Mouse (Mus musculus): ENCODE data around the gene Trim40. TPM values are rescaled to one million over a fixed set of nuclear protein-coding genes. Genes with fewer than 3 reads are reported as not detected.

Trim40 gene
- polyA plus RNA-seq, 1 experiment from 2014 or later: not detected

DNA sequence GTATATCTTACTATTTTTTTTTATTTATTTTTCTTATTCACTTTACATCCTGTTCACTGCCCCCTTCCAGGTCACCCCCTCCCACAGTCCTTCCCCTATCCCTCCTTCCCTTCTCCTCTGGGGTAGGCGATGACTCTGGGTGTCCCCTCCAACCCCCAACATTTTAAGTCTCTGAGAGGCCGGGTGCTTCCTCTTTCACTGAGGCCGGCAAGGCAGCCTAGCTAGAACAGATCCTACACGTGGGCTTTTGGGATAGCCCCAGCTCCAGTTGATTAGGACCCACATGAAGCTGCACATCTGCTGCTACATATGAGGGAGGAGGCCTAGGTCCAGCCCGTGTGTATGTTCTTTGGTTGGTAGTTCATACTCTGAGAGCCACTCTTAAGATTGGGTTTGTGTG, 50.9 kb downstream of the Trim40 start:
- Histone ChIP-seq H3K4me1 (peaks cover 17% of the 10 kb centered on the region), H3K9ac (no peak overlapping the region), H3K27me3 (no peaks in the 10 kb centered on the region), H3K9me3 (replicated peaks) (no peaks in the 10 kb centered on the region), H3K4me3 (replicated peaks) (no peak overlapping the region), H3K36me3 (peaks cover 9% of the 10 kb centered on the region; the same call in 1 of the 2 replicates), H3K4me2 (replicated peaks) (no peak overlapping the region), H3K27ac (replicated peaks) (no peak overlapping the region)
- 85% methylated on average over 5 of the region's 5 CpGs for WGBS
- ATAC-seq (ENCODE audit: insufficient number of reproducible peaks, low FRiP score, low TSS enrichment, low read depth): no peak

DNA sequence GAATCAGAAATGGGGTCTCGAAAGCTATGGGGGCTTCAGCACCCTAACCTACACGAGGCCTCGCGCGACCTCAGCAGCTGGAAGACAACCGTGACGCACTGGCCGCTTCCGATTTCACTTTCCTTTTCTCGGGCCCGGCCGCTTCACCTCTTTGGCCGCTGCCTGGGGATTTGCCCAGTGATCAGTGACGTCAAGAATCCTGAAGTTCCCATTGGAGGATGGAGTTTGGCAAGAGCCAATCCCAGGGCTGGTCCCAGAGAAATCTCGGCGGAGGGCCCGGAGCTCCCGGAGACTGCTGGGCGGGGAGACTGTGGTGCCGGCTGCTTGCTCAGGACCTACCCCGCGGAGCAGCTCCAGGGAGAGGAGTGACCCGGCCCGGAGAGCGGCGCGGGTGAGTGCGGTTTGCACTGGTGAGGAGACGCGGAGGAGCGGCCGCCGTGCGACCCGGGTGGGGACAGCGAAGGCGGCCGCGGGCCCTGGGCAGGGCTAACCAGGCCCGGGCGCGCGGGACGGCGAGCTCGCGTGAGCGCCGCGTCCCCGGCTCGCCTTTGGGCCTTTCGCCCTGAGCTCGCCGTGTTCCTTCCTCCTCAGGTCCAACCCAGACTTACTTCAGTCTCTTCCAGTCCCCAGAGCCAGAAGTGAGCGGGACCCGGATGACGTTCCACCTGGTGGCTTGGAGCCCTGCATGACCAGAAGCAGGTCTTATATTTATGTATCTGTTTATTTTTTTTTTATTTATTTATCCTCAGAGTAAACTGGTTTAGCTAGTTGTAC, 52.9 kb downstream of the Trim40 start, which contains the start of gene Trim26:
Trim26 (plus strand) TSS at position 261 of the 774 bp plus-strand sequence.
- peak; percentile 98 for ATAC-seq (ENCODE audit: insufficient number of reproducible peaks, low FRiP score, low TSS enrichment, low read depth)
- Histone ChIP-seq H3K4me1 (peaks cover 17% of the 10 kb centered on the region), H3K9ac (peak within 1 kb of the TSS; percentile 72), H3K9me3 (replicated peaks) (no peaks in the 10 kb centered on the region), H3K4me2 (replicated peaks) (peak within 1 kb of the TSS; percentile 66), H3K27me3 (no peaks in the 10 kb centered on the region), H3K27ac (replicated peaks) (peak within 1 kb of the TSS; percentile 96), H3K36me3 (peaks cover 6% of the 10 kb centered on the region; the same call in 1 of the 2 replicates), H3K4me3 (replicated peaks) (peak within 1 kb of the TSS; percentile 71)
- WGBS: under 1% methylated on average over 52 of the region's 58 CpGs

DNA sequence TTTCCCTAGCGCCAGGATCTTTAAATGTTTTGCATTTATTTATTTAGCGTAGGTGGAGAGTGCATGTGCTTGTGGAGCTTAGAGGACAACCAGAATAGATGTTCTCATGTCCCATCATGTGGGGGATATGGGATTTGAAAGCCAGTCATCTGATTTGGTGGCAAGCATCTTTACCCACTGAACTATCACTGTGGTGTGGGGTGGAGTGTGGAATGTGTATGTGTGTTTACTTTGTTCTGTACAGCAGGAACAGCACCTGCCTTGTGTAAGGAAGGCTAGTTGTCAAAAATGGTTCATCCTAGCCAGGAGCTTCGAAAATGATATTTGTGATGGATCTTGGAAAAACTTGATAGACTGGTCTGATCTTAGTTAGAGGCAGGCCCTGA, 53.5 kb downstream of the Trim40 start:
- 14% methylated on average over 3 of the region's 3 CpGs for WGBS
- ATAC-seq (ENCODE audit: insufficient number of reproducible peaks, low FRiP score, low TSS enrichment, low read depth): 0 out of 2 replicates have a peak, but pooled peaks have one; percentile 11
- H3K4me2 ChIP-seq (replicated peaks): peak overlapping the region; percentile 66
- no peaks in the 10 kb centered on the region for H3K9me3 ChIP-seq (replicated peaks)
- H3K9ac ChIP-seq: peak overlapping the region; percentile 33; the same call in 1 of the 2 replicates
- H3K4me3 ChIP-seq (replicated peaks): peak overlapping the region; percentile 71
- H3K27me3 ChIP-seq: no peaks in the 10 kb centered on the region
- peaks cover 17% of the 10 kb centered on the region for H3K4me1 ChIP-seq
- peaks cover 6% of the 10 kb centered on the region; the same call in 1 of the 2 replicates for H3K36me3 ChIP-seq
- H3K27ac ChIP-seq (replicated peaks): peak overlapping the region; percentile 96

DNA sequence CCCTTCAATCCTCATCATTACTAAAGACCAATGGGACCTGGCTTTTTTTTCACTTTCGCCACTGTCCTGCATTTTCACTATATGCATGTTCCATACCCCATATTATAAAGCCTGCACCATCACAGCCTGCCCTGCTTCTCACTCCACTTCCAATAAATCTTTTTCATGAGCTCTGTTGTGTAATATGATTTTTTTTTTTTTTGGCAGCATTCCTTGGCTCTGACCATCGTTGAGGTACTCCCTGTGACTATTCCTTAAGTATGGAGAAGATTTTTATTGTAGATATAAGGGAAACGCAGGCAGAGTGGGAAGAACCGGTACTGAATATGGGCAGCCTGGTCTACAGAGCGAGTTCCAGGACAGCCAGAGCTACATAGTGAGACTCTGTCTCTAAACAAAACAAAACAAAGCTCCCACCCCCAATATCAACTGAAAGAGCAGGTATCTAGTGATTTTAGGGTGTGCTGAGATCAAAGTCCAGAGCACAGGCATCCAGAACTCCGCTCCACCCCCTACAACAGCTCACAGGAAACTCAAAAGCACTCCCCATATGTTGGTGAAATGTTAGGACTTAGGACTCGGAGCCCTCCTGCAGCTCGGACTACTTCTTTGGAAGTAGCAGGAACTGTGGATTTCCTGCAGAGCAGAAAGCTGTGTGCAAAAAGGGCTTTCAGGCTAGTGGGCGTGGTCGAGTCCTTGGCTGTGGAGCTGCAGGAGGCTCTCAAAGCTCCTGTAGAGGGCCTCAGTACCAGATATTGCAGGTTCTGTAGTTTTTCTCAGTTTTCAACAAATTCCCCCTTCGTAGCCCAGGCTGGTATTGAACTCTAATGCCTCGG, 54.1 kb downstream of the Trim40 start:
- Histone ChIP-seq H3K9ac (no peak overlapping the region), H3K4me2 (replicated peaks) (peak overlapping the region; percentile 66), H3K27me3 (no peaks in the 10 kb centered on the region), H3K9me3 (replicated peaks) (no peaks in the 10 kb centered on the region), H3K4me3 (replicated peaks) (peak overlapping the region; percentile 71), H3K27ac (replicated peaks) (peak overlapping the region; percentile 96), H3K36me3 (peaks cover 6% of the 10 kb centered on the region; the same call in 1 of the 2 replicates), H3K4me1 (peaks cover 17% of the 10 kb centered on the region)
- WGBS: 37% methylated on average over 12 of the region's 12 CpGs
- ATAC-seq (ENCODE audit: insufficient number of reproducible peaks, low FRiP score, low TSS enrichment, low read depth): no peak

DNA sequence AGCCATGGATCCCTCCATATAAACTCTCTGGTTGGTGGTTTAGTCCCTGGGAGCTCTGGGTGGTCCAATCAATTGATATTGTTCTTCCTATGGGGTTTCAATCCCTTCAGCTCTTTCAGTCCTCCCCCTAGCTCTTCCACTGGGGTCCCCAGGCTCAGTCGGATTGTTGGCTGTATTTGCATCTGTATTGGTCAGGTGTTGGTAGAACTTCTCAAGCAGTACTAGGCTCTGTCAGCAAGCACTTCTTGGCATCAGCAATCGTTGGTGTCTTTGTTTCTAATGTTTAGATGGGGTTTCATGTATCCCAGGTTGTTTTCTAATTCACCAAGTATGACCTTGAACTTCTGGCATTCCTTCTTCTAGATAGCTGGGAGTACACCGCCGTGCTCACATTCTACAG, 57.2 kb downstream of the Trim40 start:
- 56% methylated on average over 4 of the region's 4 CpGs for WGBS

More for the DNA sequence above, 57.2 kb downstream of the Trim40 start:
- Histone ChIP-seq H3K4me2 (replicated peaks) (no peak overlapping the region), H3K27ac (replicated peaks) (no peak overlapping the region), H3K9ac (no peak overlapping the region), H3K4me1 (peaks cover 8% of the 10 kb centered on the region), H3K27me3 (no peaks in the 10 kb centered on the region; the same call in 1 of the 2 replicates), H3K4me3 (replicated peaks) (no peak overlapping the region), H3K9me3 (replicated peaks) (no peaks in the 10 kb centered on the region), H3K36me3 (no peaks in the 10 kb centered on the region)
- ATAC-seq (ENCODE audit: insufficient number of reproducible peaks, low FRiP score, low TSS enrichment, low read depth): no peak

Other genes with a start within 250 kb of the Trim40 start
- not detected in 2 replicates for gene H2-M9, start 247.5 kb downstream of the Trim40 start, polyA plus RNA-seq (2015; fragmentation: Nextera tagmentation; extraction: Ambion mirVana)
- not detected in 2 replicates for gene H2-M1, start 217.9 kb downstream of the Trim40 start, polyA plus RNA-seq (2015; fragmentation: Nextera tagmentation; extraction: Ambion mirVana)
- gene H2-M10.5, start 117.2 kb downstream of the Trim40 start, polyA plus RNA-seq (2015; fragmentation: Nextera tagmentation; extraction: Ambion mirVana): not detected in 2 replicates
- not detected in 2 replicates for gene H2-M10.6, start 78.0 kb downstream of the Trim40 start, polyA plus RNA-seq (2015; fragmentation: Nextera tagmentation; extraction: Ambion mirVana)
- gene Trim26, start 53.0 kb downstream of the Trim40 start, polyA plus RNA-seq (2015; fragmentation: Nextera tagmentation; extraction: Ambion mirVana): 43.3 and 45.3 TPM in 2 replicates
- gene Trim15, start 22.9 kb downstream of the Trim40 start, polyA plus RNA-seq (2015; fragmentation: Nextera tagmentation; extraction: Ambion mirVana): 0.15 and 0.17 TPM in 2 replicates
- 1.7 and 2.3 TPM in 2 replicates for gene Trim10, start 20.5 kb downstream of the Trim40 start, polyA plus RNA-seq (2015; fragmentation: Nextera tagmentation; extraction: Ambion mirVana)
- gene Trim31, start 8.0 kb upstream of the Trim40 start, polyA plus RNA-seq (2015; fragmentation: Nextera tagmentation; extraction: Ambion mirVana): not detected in 2 replicates
- gene Rnf39, start 52.8 kb upstream of the Trim40 start, polyA plus RNA-seq (2015; fragmentation: Nextera tagmentation; extraction: Ambion mirVana): 7.5 and 9.4 TPM in 2 replicates
- gene Ppp1r11, start 61.6 kb upstream of the Trim40 start, polyA plus RNA-seq (2015; fragmentation: Nextera tagmentation; extraction: Ambion mirVana): 106 and 111 TPM in 2 replicates
- gene Znrd1, start 68.4 kb upstream of the Trim40 start, polyA plus RNA-seq (2015; fragmentation: Nextera tagmentation; extraction: Ambion mirVana): 94.7 and 98.6 TPM in 2 replicates
- 5.7 and 5.9 TPM in 2 replicates for gene Znrd1as, start 68.5 kb upstream of the Trim40 start, polyA plus RNA-seq (2015; fragmentation: Nextera tagmentation; extraction: Ambion mirVana)
- not detected in 2 replicates for gene 2410137M14Rik, start 91.1 kb upstream of the Trim40 start, polyA plus RNA-seq (2015; fragmentation: Nextera tagmentation; extraction: Ambion mirVana)
- gene H2-M5, start 99.4 kb upstream of the Trim40 start, polyA plus RNA-seq (2015; fragmentation: Nextera tagmentation; extraction: Ambion mirVana): 0.67 and 0.95 TPM in 2 replicates
- 52.2 and 62.2 TPM in 2 replicates for gene Zfp57, start 111.0 kb upstream of the Trim40 start, polyA plus RNA-seq (2015; fragmentation: Nextera tagmentation; extraction: Ambion mirVana)
- gene Mog, start 133.3 kb upstream of the Trim40 start, polyA plus RNA-seq (2015; fragmentation: Nextera tagmentation; extraction: Ambion mirVana): 0.09 TPM in 1 of 2 replicates, not detected in the other
- 11.5 and 15.0 TPM in 2 replicates for gene Gabbr1, start 155.8 kb upstream of the Trim40 start, polyA plus RNA-seq (2015; fragmentation: Nextera tagmentation; extraction: Ambion mirVana)
- 0.07 TPM in 1 of 2 replicates, not detected in the other for gene Olfr90, start 198.4 kb upstream of the Trim40 start, polyA plus RNA-seq (2015; fragmentation: Nextera tagmentation; extraction: Ambion mirVana)
- gene Olfr91, start 208.2 kb upstream of the Trim40 start, polyA plus RNA-seq (2015; fragmentation: Nextera tagmentation; extraction: Ambion mirVana): not detected in 2 replicates
- not detected in 2 replicates for gene Olfr92, start 230.0 kb upstream of the Trim40 start, polyA plus RNA-seq (2015; fragmentation: Nextera tagmentation; extraction: Ambion mirVana)

Data from embryonic facial prominence, embryonic 15.5 days (tissue).